Mouse (Mus musculus) liver, postnatal 0 days (tissue): ENCODE data around the gene Ccdc82.

Experiments
- CTCF ChIP-seq: sonication (generic); IDR thresholded peaks from 2 replicates; pipeline ENCODE4 v1.5.1; 2016; ENCODE audit warnings: antibody characterized with exemption, low read depth
- EP300 ChIP-seq: IDR thresholded peaks from 2 replicates; pipeline ENCODE4 v1.6.1; 2016; ENCODE audit warnings: antibody characterized with exemption, low read depth, mild to moderate bottlenecking

- TF ChIP-seq CTCF (no peak), EP300 (no peak)
Measured at GRCm38 (mm10) chr9:13323074-13323473, 76.3 kb downstream of the Ccdc82 start.
